26 mouse cellular contexts compared by ENCODE assay signal in the genomic region with DNA sequence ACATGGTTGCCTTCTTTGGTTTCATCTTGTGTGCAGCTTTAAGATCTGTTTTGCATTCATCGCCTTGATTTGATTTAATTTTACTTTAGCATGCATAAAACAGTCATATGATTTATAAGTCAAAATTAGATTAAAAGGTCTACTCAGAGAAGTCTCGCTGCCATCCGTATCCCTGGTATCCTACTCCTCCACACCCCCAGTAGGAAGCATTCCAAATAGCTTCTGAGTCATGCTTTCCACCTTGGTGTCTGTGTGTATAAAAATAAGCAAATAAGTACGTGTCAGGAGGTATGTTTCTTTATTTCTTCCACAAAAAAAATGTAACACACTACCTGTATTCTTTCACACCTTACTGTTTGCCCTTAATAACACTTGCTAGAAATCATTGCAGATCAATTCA. TPM values are rescaled to one million over a fixed set of nuclear protein-coding genes. Genes with fewer than 3 reads are reported as not detected.
"Had no signal": no experiment of that assay in that cellular context is flagged by ENCODE, and none has a peak within 500 bp of the region (broad histone marks: within the 10 kb centered on the region; RNA-seq: fewer than 3 reads in every experiment).

No protein-coding gene starts in this region.

- H3K27me3 ChIP-seq: heart, embryonic 15.5 days; hindbrain, embryonic 13.5 days; hindbrain, embryonic 15.5 days; kidney, embryonic 15.5 days; limb, embryonic 13.5 days; limb, embryonic 15.5 days; liver, embryonic 12.5 days had no signal

- DNase-seq: gastrocnemius, postnatal 14 days; gastrocnemius, postnatal 36 days; heart, adult 11 months; heart, adult 2 months; heart, postnatal 14 days; heart, postnatal 36 days; kidney, adult 11 months; kidney, adult 2 months; kidney, adult 9 months; kidney, postnatal 14 days; kidney, postnatal 36 days; layer of hippocampus, adult 9-11 months; layer of hippocampus, postnatal 36 days; left cerebral cortex, postnatal 4 days had no signal

- H3K4me3 ChIP-seq: heart, adult 2 months; heart, embryonic 13.5 days; heart, embryonic 15.5 days; hindbrain, embryonic 13.5 days; hindbrain, embryonic 15.5 days; kidney, embryonic 15.5 days; limb, embryonic 13.5 days; limb, embryonic 15.5 days; liver, embryonic 12.5 days had no signal

- H3K9me3 ChIP-seq: heart, embryonic 13.5 days; heart, embryonic 15.5 days; hindbrain, embryonic 13.5 days; hindbrain, embryonic 15.5 days; kidney, embryonic 15.5 days; limb, embryonic 13.5 days; limb, embryonic 15.5 days; liver, embryonic 12.5 days had no signal

- H3K36me3 ChIP-seq: heart, embryonic 13.5 days; heart, embryonic 15.5 days; hindbrain, embryonic 13.5 days; hindbrain, embryonic 15.5 days; kidney, embryonic 15.5 days; limb, embryonic 13.5 days; limb, embryonic 15.5 days; liver, embryonic 12.5 days had no signal

- H3K4me1 ChIP-seq: heart, embryonic 13.5 days; heart, embryonic 15.5 days; hindbrain, embryonic 13.5 days; hindbrain, embryonic 15.5 days; kidney, embryonic 15.5 days; limb, embryonic 13.5 days; limb, embryonic 15.5 days; liver, embryonic 12.5 days had no signal

- H3K27ac ChIP-seq: heart, adult 2 months; heart, embryonic 13.5 days; heart, embryonic 15.5 days; hindbrain, embryonic 13.5 days; hindbrain, embryonic 15.5 days; hindbrain, postnatal 0 days; kidney, embryonic 15.5 days; kidney, postnatal 0 days; limb, embryonic 13.5 days; limb, embryonic 15.5 days; liver, embryonic 12.5 days; liver, embryonic 14.5 days had no signal

RNA-seq across cellular contexts. Expression of gene Kirrel3, which starts 45.0 kb away (rescaled TPM):
- polyA plus RNA-seq: liver, adult 2 months had no signal
